Mouse (Mus musculus) ES-Bruce4 (cell line): ENCODE measurements around the gene Otogl. TPM values are rescaled to one million over a fixed set of nuclear protein-coding genes. Genes with fewer than 3 reads are reported as not detected.

ENCODE experiments used
- H3K27ac ChIP-seq: 2 replicates; pipeline ENCODE4 v1.5.1; 2012; ENCODE audit warnings: low read length, inconsistent platforms; ENCODE audit not compliant: insufficient read depth
- H3K27me3 ChIP-seq: 2 replicates; pipeline ENCODE4 v1.6.1; 2012; ENCODE audit warnings: mild to moderate bottlenecking, low read length, inconsistent platforms; ENCODE audit not compliant: control insufficient read depth, poor library complexity, insufficient read depth, severe bottlenecking
- H3K36me3 ChIP-seq: 2 replicates; pipeline ENCODE4 v1.6.1; 2012; ENCODE audit warnings: inconsistent platforms, mild to moderate bottlenecking, low read length, moderate library complexity; ENCODE audit not compliant: control insufficient read depth, poor library complexity, insufficient read depth, severe bottlenecking
- H3K4me1 ChIP-seq: one replicate; pipeline ENCODE4 v1.8.1; 2011; ENCODE audit warnings: low read length; ENCODE audit not compliant: control insufficient read depth, insufficient read depth
- H3K4me3 ChIP-seq: 2 replicates; pipeline ENCODE4 v1.5.1; 2011; ENCODE audit warnings: low read depth, mild to moderate bottlenecking, low read length
- H3K9ac ChIP-seq: 2 replicates; pipeline ENCODE4 v1.6.1; 2012; ENCODE audit warnings: low read depth, mild to moderate bottlenecking, inconsistent platforms; ENCODE audit not compliant: poor library complexity, severe bottlenecking
- H3K9me3 ChIP-seq: replicated peaks from 2 replicates; pipeline ENCODE4 v1.6.1; 2012; ENCODE audit warnings: mild to moderate bottlenecking, low read length, inconsistent platforms; ENCODE audit not compliant: control insufficient read depth, poor library complexity, insufficient read depth, severe bottlenecking
- CTCF ChIP-seq: IDR thresholded peaks from one replicate; pipeline ENCODE4 v1.8.1; 2011; ENCODE audit warnings: low read depth, low read length
- EP300 ChIP-seq: IDR thresholded peaks from 2 replicates; pipeline ENCODE4 v1.6.1; 2011; ENCODE audit warnings: low read depth, low read length; ENCODE audit not compliant: insufficient read depth
- POLR2A ChIP-seq: IDR thresholded peaks from one replicate; pipeline ENCODE4 v1.8.1; 2011; ENCODE audit warnings: low read length; ENCODE audit not compliant: insufficient read depth
- polyA plus RNA-seq: library from polyadenylated mRNA; stranded (reverse); fragments of >200 nt; gene quantifications from 2 replicates; pipeline ENCODE4 v1.2.4, GENCODE M21; 2011; ENCODE audit warnings: low read depth; ENCODE audit not compliant: missing spikeins, insufficient read depth, insufficient read length

Gene Otogl
- polyA plus RNA-seq, 1 experiment, result not detected

- Histone ChIP-seq H3K36me3 (no peaks in the 10 kb centered on the region), H3K27me3 (no peaks in the 10 kb centered on the region), H3K9ac (no peak overlapping the region), H3K4me3 (no peak overlapping the region), H3K27ac (no peak overlapping the region), H3K4me1 (no peaks in the 10 kb centered on the region), H3K9me3 (no peaks in the 10 kb centered on the region)
- no peak for TF ChIP-seq CTCF
Observed at GRCm38 (mm10) chr10:107746717-107747116, 165.2 kb downstream of the Otogl start.

- Histone ChIP-seq H3K9me3 (no peaks in the 10 kb centered on the region), H3K9ac (no peak overlapping the region), H3K27me3 (no peaks in the 10 kb centered on the region), H3K27ac (no peak overlapping the region), H3K36me3 (no peaks in the 10 kb centered on the region), H3K4me1 (no peaks in the 10 kb centered on the region), H3K4me3 (no peak overlapping the region)
- TF ChIP-seq POLR2A (no peak), CTCF (no peak), EP300 (no peak)
Observed at GRCm38 (mm10) chr10:107739815-107740214, 172.1 kb downstream of the Otogl start.

- H3K9me3 ChIP-seq, result no peaks in the 10 kb centered on the region
- no peak overlapping the region for H3K27ac ChIP-seq
- H3K9ac ChIP-seq, result no peak overlapping the region
- TF ChIP-seq CTCF (no peak), EP300 (no peak), POLR2A (no peak)
- no peaks in the 10 kb centered on the region for H3K36me3 ChIP-seq
- no peaks in the 10 kb centered on the region for H3K4me1 ChIP-seq
- no peaks in the 10 kb centered on the region for H3K27me3 ChIP-seq
- no peak overlapping the region for H3K4me3 ChIP-seq
Observed at GRCm38 (mm10) chr10:107737743-107738142, 174.2 kb downstream of the Otogl start.

DNA sequence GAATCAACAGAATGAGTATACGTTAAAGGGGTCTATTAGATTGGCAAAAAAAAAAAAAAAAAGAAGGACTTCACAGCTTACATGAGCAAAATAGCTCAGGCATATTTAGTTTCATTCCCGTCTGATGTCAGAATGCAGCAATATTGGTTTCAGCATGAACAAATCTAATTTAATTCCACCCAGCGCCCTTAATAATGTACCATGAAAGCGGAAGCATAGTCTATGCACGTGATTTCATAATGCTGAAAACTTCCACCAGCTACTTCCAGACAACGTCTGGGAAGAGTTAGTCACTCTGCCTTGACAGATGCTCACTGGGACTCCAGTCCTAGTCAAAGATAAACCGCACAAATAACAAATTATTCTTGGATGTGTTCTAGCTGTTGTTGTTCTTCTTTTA, 176.5 kb downstream of the Otogl start:
- Histone ChIP-seq H3K27me3 (no peaks in the 10 kb centered on the region), H3K27ac (no peak overlapping the region), H3K36me3 (no peaks in the 10 kb centered on the region), H3K9me3 (no peaks in the 10 kb centered on the region), H3K4me3 (no peak overlapping the region), H3K9ac (no peak overlapping the region), H3K4me1 (no peaks in the 10 kb centered on the region)
- no peak for TF ChIP-seq POLR2A
- no peak for TF ChIP-seq EP300
- no peak for TF ChIP-seq CTCF

- Histone ChIP-seq H3K9me3 (no peaks in the 10 kb centered on the region), H3K27me3 (no peaks in the 10 kb centered on the region), H3K4me3 (no peak overlapping the region), H3K9ac (no peak overlapping the region), H3K4me1 (no peaks in the 10 kb centered on the region), H3K27ac (no peak overlapping the region), H3K36me3 (no peaks in the 10 kb centered on the region)
- TF ChIP-seq EP300, result no peak
- no peak for TF ChIP-seq POLR2A
- TF ChIP-seq CTCF, result no peak
Observed at GRCm38 (mm10) chr10:107734327-107734726, 177.6 kb downstream of the Otogl start.

- Histone ChIP-seq H3K9me3 (no peaks in the 10 kb centered on the region), H3K9ac (no peak overlapping the region), H3K27ac (no peak overlapping the region), H3K27me3 (no peaks in the 10 kb centered on the region), H3K36me3 (no peaks in the 10 kb centered on the region), H3K4me1 (no peaks in the 10 kb centered on the region), H3K4me3 (no peak overlapping the region)
- no peak for TF ChIP-seq POLR2A
- no peak for TF ChIP-seq CTCF
- TF ChIP-seq EP300, result no peak
Observed at GRCm38 (mm10) chr10:107725631-107726030, 186.3 kb downstream of the Otogl start.

- H3K36me3 ChIP-seq, result no peaks in the 10 kb centered on the region
- H3K4me1 ChIP-seq, result no peaks in the 10 kb centered on the region
- H3K9ac ChIP-seq, result no peak within 1 kb of the TSS
- no peaks in the 10 kb centered on the region for H3K9me3 ChIP-seq
- no peak for TF ChIP-seq POLR2A
- no peak within 1 kb of the TSS for H3K4me3 ChIP-seq
- no peaks in the 10 kb centered on the region for H3K27me3 ChIP-seq
- H3K27ac ChIP-seq, result no peak within 1 kb of the TSS
Observed at GRCm38 (mm10) chr10:107719806-107720205, 192.1 kb downstream of the Otogl start, which contains the start of gene Ptprq. Gene Ptprq (minus strand): TSS chr10:107720051.

Other genes with a start within 250 kb of the Otogl start
- not detected in 2 replicates for gene Ptprq, start 192.1 kb downstream of the Otogl start, polyA plus RNA-seq